ENCODE assay signal across 1 mouse cellular context in genomic region chr2:131189521-131190309, GRCm38 (mm10).
TF ChIP-seq lines count a peak whose summit lies in the region.

No protein-coding gene starts in this region.

TF ChIP-seq in MEL, 35 proteins besides CTCF, POLR2A, EP300 and RAD21 (continued from another document):
- TF ChIP-seq MAFK (IDR thresholded peaks at IDR 0.05; ENCODE audit: borderline replicate concordance, low read depth, low read length) (no peak), POLR2AphosphoS2 (IDR thresholded peaks at IDR 0.05; ENCODE audit: low read length) (no peak), ZNF384 (IDR thresholded peaks at IDR 0.05; ENCODE audit: low read depth, low read length) (peak; percentile 76), TCF12 (IDR thresholded peaks at IDR 0.05; ENCODE audit: low read depth, low read length) (peak; percentile 77), KAT2A (conservative IDR thresholded peaks at IDR 0.05; ENCODE audit: low read depth, low read length) (no peak)
